10 mouse cellular contexts compared by ENCODE assay signal in the genomic region with DNA sequence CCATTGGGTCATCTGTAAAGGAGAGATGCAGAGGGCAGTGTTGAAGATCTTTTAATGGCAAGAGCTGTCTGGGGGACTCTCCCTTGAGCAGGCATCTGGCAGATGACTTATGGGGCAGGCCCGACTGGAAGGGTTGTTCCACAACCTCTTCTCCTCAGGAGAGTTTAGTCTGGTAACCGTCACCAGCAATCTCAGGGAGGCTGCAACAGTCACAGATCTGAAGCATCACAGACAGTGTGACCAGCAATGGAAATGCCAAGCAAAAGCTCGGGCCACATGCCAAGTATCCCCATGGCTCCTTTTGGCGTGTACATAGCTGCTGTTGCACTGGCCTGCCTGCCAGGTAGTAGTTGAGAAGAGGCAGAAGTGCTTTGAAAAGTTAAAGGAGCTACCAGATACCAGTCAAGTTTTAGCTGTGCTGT. TPM values are rescaled to one million over a fixed set of nuclear protein-coding genes. Genes with fewer than 3 reads are reported as not detected.
A peak's percentile ranks its signal among the peaks of the same experiment; 100 is the strongest.
DNase-seq lines count a peak whose midpoint lies in the region; ATAC-seq lines count a peak whose summit lies in the region.
"Had no signal": no experiment of that assay in that cellular context is flagged by ENCODE, and none has a peak within 500 bp of the region (broad histone marks: within the 10 kb centered on the region; RNA-seq: fewer than 3 reads in every experiment).

No protein-coding gene starts in this region.

- H3K4me2 ChIP-seq in intestine, embryonic 14.5 days (ENCODE audit: low read length) = no peak overlapping the region
- H3K4me2 ChIP-seq in intestine, embryonic 15.5 days (replicated peaks) = no peak overlapping the region
- peak overlapping the region; percentile 79 for H3K4me2 ChIP-seq in liver, embryonic 15.5 days
- H3K4me2 ChIP-seq: embryonic facial prominence, embryonic 12.5 days had no signal

- peaks cover 9% of the 10 kb centered on the region for H3K4me1 ChIP-seq in intestine, embryonic 14.5 days (replicated peaks; ENCODE audit: control insufficient read depth, insufficient read depth, low read length)
- peaks cover 21% of the 10 kb centered on the region; the same call in 1 of the 2 replicates for H3K4me1 ChIP-seq in intestine, embryonic 15.5 days (replicated peaks)
- peaks cover 96% of the 10 kb centered on the region for H3K4me1 ChIP-seq in liver, embryonic 15.5 days (replicated peaks)
- H3K4me1 ChIP-seq: embryonic facial prominence, embryonic 12.5 days had no signal

- no peak overlapping the region for H3K27ac ChIP-seq in intestine, embryonic 14.5 days (ENCODE audit: low read depth)
- H3K27ac ChIP-seq in intestine, embryonic 15.5 days = no peak overlapping the region
- H3K27ac ChIP-seq in liver, embryonic 15.5 days (replicated peaks) = peak overlapping the region; percentile 99
- H3K27ac ChIP-seq: embryonic facial prominence, embryonic 12.5 days had no signal

- WGBS in intestine, embryonic 14.5 days = 46% methylated on average over 4 of the region's 4 CpGs
- WGBS in intestine, embryonic 15.5 days = 45% methylated on average over 4 of the region's 4 CpGs
- 31% methylated on average over 4 of the region's 4 CpGs for WGBS in liver, embryonic 15.5 days (ENCODE audit: insufficient replicate concordance)

- H3K36me3 ChIP-seq in intestine, embryonic 14.5 days (ENCODE audit: control insufficient read depth, insufficient read depth, low read length) = peaks cover 14% of the 10 kb centered on the region; the same call in 1 of the 2 replicates
- H3K36me3 ChIP-seq in intestine, embryonic 15.5 days = no peaks in the 10 kb centered on the region
- peaks cover 33% of the 10 kb centered on the region for H3K36me3 ChIP-seq in liver, embryonic 15.5 days (replicated peaks)
- H3K36me3 ChIP-seq: embryonic facial prominence, embryonic 12.5 days had no signal

- no peaks in the 10 kb centered on the region for H3K27me3 ChIP-seq in intestine, embryonic 14.5 days (replicated peaks; ENCODE audit: control insufficient read depth, insufficient read depth, low read length)
- no peaks in the 10 kb centered on the region for H3K27me3 ChIP-seq in intestine, embryonic 15.5 days (replicated peaks)
- H3K27me3 ChIP-seq in liver, embryonic 15.5 days = no peaks in the 10 kb centered on the region
- H3K27me3 ChIP-seq: embryonic facial prominence, embryonic 12.5 days had no signal

- no peak overlapping the region for H3K4me3 ChIP-seq in intestine, embryonic 14.5 days (ENCODE audit: low read depth, low read length)
- no peak overlapping the region for H3K4me3 ChIP-seq in intestine, embryonic 15.5 days (replicated peaks)
- peak overlapping the region; percentile 60 for H3K4me3 ChIP-seq in liver, embryonic 15.5 days (replicated peaks)
- H3K4me3 ChIP-seq: embryonic facial prominence, embryonic 12.5 days had no signal

- DNase-seq in intestine, embryonic 14.5 days (ENCODE audit: low spot score) = peak; percentile 47
- DNase-seq in NIH3T3 (ENCODE audit: low read depth) (peak; percentile 37), MN1 (ENCODE audit: low spot score) (no peak)
- DNase-seq in cerebellum, postnatal 25 days = peak; percentile 81 to 90
- DNase-seq in gastrocnemius, postnatal 10 days = no peak
- DNase-seq in left cerebral cortex, adult 9 months (ENCODE audit: low spot score in 2 of 2) = no peak

- no peaks in the 10 kb centered on the region for H3K9me3 ChIP-seq in intestine, embryonic 14.5 days (ENCODE audit: control insufficient read depth, low read length)
- H3K9me3 ChIP-seq in intestine, embryonic 15.5 days = no peaks in the 10 kb centered on the region
- H3K9me3 ChIP-seq in liver, embryonic 15.5 days (replicated peaks) = no peaks in the 10 kb centered on the region
- H3K9me3 ChIP-seq: embryonic facial prominence, embryonic 12.5 days had no signal

- H3K9ac ChIP-seq in intestine, embryonic 14.5 days (ENCODE audit: low read length) = no peak overlapping the region
- no peak overlapping the region for H3K9ac ChIP-seq in intestine, embryonic 15.5 days
- peak overlapping the region; percentile 79 for H3K9ac ChIP-seq in liver, embryonic 15.5 days
- H3K9ac ChIP-seq: embryonic facial prominence, embryonic 12.5 days had no signal

- no peak for ATAC-seq in intestine, embryonic 14.5 days (replicated peaks; ENCODE audit: low FRiP score, low TSS enrichment, low read depth)
- ATAC-seq in intestine, embryonic 15.5 days = no peak
- no peak for ATAC-seq in liver, embryonic 15.5 days (ENCODE audit: insufficient read depth)

RNA-seq across cellular contexts. Expression of a gene that starts 8.5 kb away (rescaled TPM):
- 55.7 and 61.4 TPM in 2 replicates for polyA plus RNA-seq in intestine, embryonic 14.5 days (2014; fragmentation: Nextera tagmentation; extraction: Ambion mirVana)
- polyA plus RNA-seq in intestine, embryonic 15.5 days (2015; fragmentation: Nextera tagmentation; extraction: Ambion mirVana) = 58.1 and 62.2 TPM in 2 replicates
- 7.4 and 7.8 TPM in 2 replicates for polyA plus RNA-seq in liver, embryonic 15.5 days (2015; fragmentation: Nextera tagmentation; extraction: Ambion mirVana)
- total RNA-seq in gastrocnemius, postnatal 10 days (2021) = under 1 TPM; 0.68 to 0.88 TPM

RNA-seq across cellular contexts. Expression of a gene that starts 11.2 kb away (rescaled TPM):
- 9.4 and 9.8 TPM in 2 replicates for polyA plus RNA-seq in intestine, embryonic 14.5 days (2014; fragmentation: Nextera tagmentation; extraction: Ambion mirVana)
- 10.8 and 11.2 TPM in 2 replicates for polyA plus RNA-seq in intestine, embryonic 15.5 days (2015; fragmentation: Nextera tagmentation; extraction: Ambion mirVana)
- polyA plus RNA-seq in liver, embryonic 15.5 days (2015; fragmentation: Nextera tagmentation; extraction: Ambion mirVana) = 5.2 and 5.9 TPM in 2 replicates
- 10 to 100 TPM in 1 of 2 experiments, 1 to 10 TPM in 1; 9.2 to 13.9 TPM for total RNA-seq in gastrocnemius, postnatal 10 days (2021)

RNA-seq across cellular contexts. Expression of a gene that starts 23.1 kb away (rescaled TPM):
- polyA plus RNA-seq in intestine, embryonic 14.5 days (2014; fragmentation: Nextera tagmentation; extraction: Ambion mirVana) = 7.5 and 8.1 TPM in 2 replicates
- polyA plus RNA-seq in intestine, embryonic 15.5 days (2015; fragmentation: Nextera tagmentation; extraction: Ambion mirVana) = 10.2 and 10.5 TPM in 2 replicates
- 42.2 and 42.3 TPM in 2 replicates for polyA plus RNA-seq in liver, embryonic 15.5 days (2015; fragmentation: Nextera tagmentation; extraction: Ambion mirVana)
- 1 to 10 TPM; 3.8 to 4.5 TPM for total RNA-seq in gastrocnemius, postnatal 10 days (2021)

RNA-seq across cellular contexts. Expression of a gene that starts 24.6 kb away (rescaled TPM):
- polyA plus RNA-seq in intestine, embryonic 14.5 days (2014; fragmentation: Nextera tagmentation; extraction: Ambion mirVana) = 0.23 TPM in 1 of 2 replicates, not detected in the other
- polyA plus RNA-seq in intestine, embryonic 15.5 days (2015; fragmentation: Nextera tagmentation; extraction: Ambion mirVana) = not detected in 2 replicates
- polyA plus RNA-seq in liver, embryonic 15.5 days (2015; fragmentation: Nextera tagmentation; extraction: Ambion mirVana) = not detected in 2 replicates
- total RNA-seq in gastrocnemius, postnatal 10 days (2021) = not detected
- polyA plus RNA-seq: embryonic facial prominence, embryonic 12.5 days; limb, embryonic 14.5 days had no signal

Comparison
In these comparisons a context has a peak if more than half of its experiments do, and no peak if none do; other contexts are left out.
1. DNase-seq: peak in intestine, embryonic 14.5 days (single experiment), NIH3T3 (single experiment) and cerebellum, postnatal 25 days (2 of 2); none in MN1 (single experiment), gastrocnemius, postnatal 10 days (single experiment) and left cerebral cortex, adult 9 months (0 of 2).